ENCODE assay signal across 8 mouse cellular contexts in genomic region chr2:20722165-20722991, GRCm38 (mm10).
DNase-seq lines count a peak whose midpoint lies in the region; ATAC-seq and TF ChIP-seq lines count a peak whose summit lies in the region.

No protein-coding gene starts in this region.

- 19% methylated on average over 15 of the region's 15 CpGs for WGBS in forebrain, postnatal 0 days
- 15% methylated on average over 15 of the region's 15 CpGs for WGBS in intestine, embryonic 15.5 days

- peak overlapping the region in 2 of 3 experiments; percentile 23 to 35 for H3K4me3 ChIP-seq in CH12.LX (replicated peaks in 1 of 3; ENCODE audit: low read depth in 2 of 3, low read length in 2 of 3, poor library complexity in 1 of 3)
- H3K4me3 ChIP-seq in ES-E14 (ENCODE audit: insufficient read depth in 1 of 2, low read depth in 1 of 2, low read length in 2 of 2, poor library complexity in 1 of 2, severe bottlenecking in 1 of 2): peak overlapping the region in 1 of 2 experiments; percentile 3; a peak in 1 of 4 replicates
- peak overlapping the region; percentile 16; the same call in 1 of the 2 replicates for H3K4me3 ChIP-seq in forebrain, postnatal 0 days (ENCODE audit: low read depth, low read length)
- H3K4me3 ChIP-seq in intestine, embryonic 15.5 days (replicated peaks): peak overlapping the region; percentile 15
- no peak overlapping the region for H3K4me3 ChIP-seq in myocyte

- H3K36me3 ChIP-seq in CH12.LX (replicated peaks in 1 of 2; ENCODE audit: control insufficient read depth in 1 of 2, insufficient read depth in 1 of 2, low read length in 1 of 2): peaks cover 3 to 7% of the 10 kb centered on the region in 2 experiments
- no peaks in the 10 kb centered on the region; the same call in 1 of the 2 replicates for H3K36me3 ChIP-seq in ES-E14 (ENCODE audit: control insufficient read depth, insufficient read depth, low read length, poor library complexity, severe bottlenecking)
- H3K36me3 ChIP-seq in forebrain, postnatal 0 days (ENCODE audit: insufficient read depth): no peaks in the 10 kb centered on the region
- H3K36me3 ChIP-seq in intestine, embryonic 15.5 days: no peaks in the 10 kb centered on the region
- H3K36me3 ChIP-seq in myocyte (ENCODE audit: control insufficient read depth, insufficient read depth): no peaks in the 10 kb centered on the region

- peak overlapping the region; percentile 95 for H3K4me2 ChIP-seq in CH12.LX (ENCODE audit: insufficient read depth, low read depth, poor library complexity, severe bottlenecking)
- H3K4me2 ChIP-seq in forebrain, postnatal 0 days (ENCODE audit: low read depth): peak overlapping the region; percentile 33
- H3K4me2 ChIP-seq in intestine, embryonic 15.5 days (replicated peaks): peak overlapping the region; percentile 49
- H3K4me2 ChIP-seq in myocyte (ENCODE audit: low read depth): peak overlapping the region; percentile 58

- H3K9ac ChIP-seq in CH12.LX (ENCODE audit: insufficient read depth, low read depth) (peak overlapping the region; percentile 82), ES-E14 (ENCODE audit: insufficient read depth, low read depth, low read length, poor library complexity, severe bottlenecking) (no peak overlapping the region)
- H3K9ac ChIP-seq in forebrain, postnatal 0 days: 0 out of 2 replicates have a peak overlapping the region, but pooled peaks have one; percentile 11
- H3K9ac ChIP-seq in intestine, embryonic 15.5 days: peak overlapping the region; percentile 29

- H3K79me2 ChIP-seq in CH12.LX (replicated peaks; ENCODE audit: control insufficient read depth, extremely low read depth, insufficient read depth, poor library complexity, severe bottlenecking): no peaks in the 10 kb centered on the region; the same call in 1 of the 2 replicates
- no peaks in the 10 kb centered on the region for H3K79me2 ChIP-seq in myocyte (ENCODE audit: control insufficient read depth, insufficient read depth)

- DNase-seq in CH12.LX (ENCODE audit: extremely low read depth) (no peak), ES-E14 (ENCODE audit: low read depth, low spot score) (no peak)
- peak; percentile 25 for DNase-seq in forebrain, postnatal 0 days
- no peak for DNase-seq in layer of hippocampus, adult 9-11 months
- no peak for DNase-seq in left cerebral cortex, adult 11 months (ENCODE audit: low spot score)
- DNase-seq in spleen, adult 18-20 months: no peak

- H3K9me3 ChIP-seq in CH12.LX (replicated peaks; ENCODE audit: low read length): no peaks in the 10 kb centered on the region
- H3K9me3 ChIP-seq in ES-E14 (ENCODE audit: control insufficient read depth, insufficient read depth, low read depth, low read length): no peaks in the 10 kb centered on the region
- no peaks in the 10 kb centered on the region for H3K9me3 ChIP-seq in forebrain, postnatal 0 days (ENCODE audit: low read length)
- no peaks in the 10 kb centered on the region for H3K9me3 ChIP-seq in intestine, embryonic 15.5 days

- H3K4me1 ChIP-seq in CH12.LX (ENCODE audit: control insufficient read depth in 1 of 2, insufficient read depth in 2 of 2) (peaks cover 32 to 63% of the 10 kb centered on the region in 2 experiments), ES-E14 (ENCODE audit: control insufficient read depth in 2 of 2, insufficient read depth in 2 of 2, low read length in 2 of 2, poor library complexity in 1 of 2) (peaks cover 26 to 28% of the 10 kb centered on the region in 2 experiments)
- H3K4me1 ChIP-seq in forebrain, postnatal 0 days (ENCODE audit: insufficient read depth): peaks cover 7% of the 10 kb centered on the region; the same call in 1 of the 2 replicates
- peaks cover 23% of the 10 kb centered on the region for H3K4me1 ChIP-seq in intestine, embryonic 15.5 days (replicated peaks)

- peak; percentile 45; the same call in 1 of the 2 replicates for TF ChIP-seq EP300 in CH12.LX (IDR thresholded peaks at IDR 0.05; ENCODE audit: low read length)

- H3K27ac ChIP-seq in CH12.LX (ENCODE audit: insufficient read depth, low read depth): no peak overlapping the region
- peak overlapping the region; percentile 91; the same call in 1 of the 2 replicates for H3K27ac ChIP-seq in ES-E14 (ENCODE audit: insufficient read depth, low read depth, low read length, poor library complexity, severe bottlenecking)
- H3K27ac ChIP-seq in forebrain, postnatal 0 days (ENCODE audit: low read depth, low read length): no peak overlapping the region
- H3K27ac ChIP-seq in intestine, embryonic 15.5 days: peak overlapping the region; percentile 61

- TF ChIP-seq POLR2A in CH12.LX (IDR thresholded peaks at IDR 0.05; ENCODE audit: low read depth, low read length) (no peak), myocyte (IDR thresholded peaks at IDR 0.05; ENCODE audit: insufficient read length, low read depth) (no peak)

- in situ Hi-C loops in CH12.LX (cut with MboI; ENCODE audit: low pct_ligation_motif_present, low pct_unique_long_range_greater_than_20kb, low sequenced_read_pairs) (no loop called here), ES-E14 (cut with MboI; ENCODE audit: low sequenced_read_pairs in 2 of 2, unreplicated experiment in 2 of 2) (no loop called here)

- peak; percentile 56; the same call in 1 of the 2 replicates for ATAC-seq in forebrain, postnatal 0 days
- peak; percentile 8; the same call in 1 of the 2 replicates for ATAC-seq in intestine, embryonic 15.5 days

- H3ac ChIP-seq in myocyte (ENCODE audit: control insufficient read depth, insufficient read length): no peak overlapping the region

- no peak for TF ChIP-seq RAD21 in CH12.LX (IDR thresholded peaks at IDR 0.05; ENCODE audit: low read depth, low read length)

- H3K27me3 ChIP-seq in CH12.LX (replicated peaks) (no peaks in the 10 kb centered on the region), myocyte (ENCODE audit: control insufficient read depth, insufficient read depth, insufficient read length) (no peaks in the 10 kb centered on the region)
- H3K27me3 ChIP-seq in forebrain, postnatal 0 days (ENCODE audit: insufficient read depth, low read length): no peaks in the 10 kb centered on the region
- no peaks in the 10 kb centered on the region for H3K27me3 ChIP-seq in intestine, embryonic 15.5 days (replicated peaks)

- dilution Hi-C loops in CH12.LX (cut with MboI; ENCODE audit: extremely low pct_ligation_motif_present, extremely low pct_unique_long_range_greater_than_20kb, low sequenced_read_pairs): no loop called here

- TF ChIP-seq CTCF in CH12.LX (conservative IDR thresholded peaks at IDR 0.05 in 1 of 2, IDR thresholded peaks at IDR 0.05 in 1 of 2; ENCODE audit: low read depth in 2 of 2, low read length in 2 of 2): no peak
- no peak for TF ChIP-seq CTCF in forebrain, postnatal 0 days (IDR thresholded peaks at IDR 0.05; ENCODE audit: low read depth)

TF ChIP-seq in CH12.LX, 34 proteins besides CTCF, POLR2A, EP300 and RAD21 (continues in another document):
- no peak for TF ChIP-seq MAFK (IDR thresholded peaks at IDR 0.05; ENCODE audit: insufficient replicate concordance, low read length)
- TF ChIP-seq BHLHE40 (IDR thresholded peaks at IDR 0.05; ENCODE audit: low read depth, low read length): 0 out of 2 replicates have a peak, but pooled peaks have one; percentile 34
- no peak for TF ChIP-seq RCOR1 (conservative IDR thresholded peaks at IDR 0.05; ENCODE audit: low read depth, low read length)
- no peak for TF ChIP-seq POLR2AphosphoS2 (IDR thresholded peaks at IDR 0.05; ENCODE audit: low read depth, low read length)
- TF ChIP-seq ZC3H11A (IDR thresholded peaks at IDR 0.05; ENCODE audit: low read depth, low read length): no peak
- no peak for TF ChIP-seq JUND (conservative IDR thresholded peaks at IDR 0.05; ENCODE audit: low read depth, low read length)
- no peak for TF ChIP-seq JUN (IDR thresholded peaks at IDR 0.05; ENCODE audit: insufficient read depth, low read depth, low read length)
- no peak for TF ChIP-seq MYC (IDR thresholded peaks at IDR 0.05; ENCODE audit: low read depth, low read length)
- TF ChIP-seq HCFC1 (IDR thresholded peaks at IDR 0.05; ENCODE audit: low read depth, low read length): no peak
- TF ChIP-seq PAX5 (IDR thresholded peaks at IDR 0.05; ENCODE audit: low read length): no peak
- no peak for TF ChIP-seq TCF12 (IDR thresholded peaks at IDR 0.05; ENCODE audit: low read depth, low read length)

TF ChIP-seq in ES-E14, 5 proteins besides CTCF, POLR2A, EP300 and RAD21:
- TF ChIP-seq ZC3H11A (IDR thresholded peaks at IDR 0.05; ENCODE audit: borderline replicate concordance, low read depth, low read length) (no peak), CHD2 (IDR thresholded peaks at IDR 0.05; ENCODE audit: low read depth, low read length) (no peak), HCFC1 (IDR thresholded peaks at IDR 0.05; ENCODE audit: borderline replicate concordance, insufficient read depth, low read length) (no peak), ZNF384 (IDR thresholded peaks at IDR 0.05; ENCODE audit: low read depth, low read length) (no peak), MAFK (IDR thresholded peaks at IDR 0.05; ENCODE audit: insufficient read depth, low read depth, low read length) (no peak)

TF ChIP-seq in myocyte, 11 proteins besides CTCF, POLR2A, EP300 and RAD21:
- no peak for TF ChIP-seq CEBPB (IDR thresholded peaks at IDR 0.05; ENCODE audit: insufficient read depth, poor library complexity, severe bottlenecking)
- no peak for TF ChIP-seq TCF3 (IDR thresholded peaks at IDR 0.05; ENCODE audit: insufficient read length, low read depth)
- no peak for TF ChIP-seq POLR2AphosphoS2 (IDR thresholded peaks at IDR 0.05; ENCODE audit: insufficient read length, low read depth)
- no peak for TF ChIP-seq E2F4 (IDR thresholded peaks at IDR 0.05; ENCODE audit: insufficient read depth)
- TF ChIP-seq USF1 (IDR thresholded peaks at IDR 0.05; ENCODE audit: low read depth): no peak
- TF ChIP-seq MYOD1 (IDR thresholded peaks at IDR 0.05; ENCODE audit: control insufficient read depth in 1 of 3, insufficient read length in 2 of 3, low read depth in 2 of 3): no peak
- no peak for TF ChIP-seq MAX (IDR thresholded peaks at IDR 0.05; ENCODE audit: low read depth)
- no peak for TF ChIP-seq REST (IDR thresholded peaks at IDR 0.05; ENCODE audit: insufficient read depth, insufficient read length)
- TF ChIP-seq MYOG (IDR thresholded peaks at IDR 0.05; ENCODE audit: control insufficient read depth in 1 of 3, insufficient read depth in 1 of 3, insufficient read length in 2 of 3, low read depth in 2 of 3): no peak
- TF ChIP-seq SRF (IDR thresholded peaks at IDR 0.05; ENCODE audit: control insufficient read depth, insufficient read length, low read depth): no peak
- no peak for TF ChIP-seq TCF12 (IDR thresholded peaks at IDR 0.05; ENCODE audit: insufficient read depth, poor library complexity, severe bottlenecking)

Comparison
In these comparisons a context has a peak if more than half of its experiments do, and no peak if none do; other contexts are left out.
1. H3K27ac ChIP-seq: peak in ES-E14 (single experiment) and intestine, embryonic 15.5 days (single experiment); none in CH12.LX (single experiment) and forebrain, postnatal 0 days (single experiment).
2. H3K4me2 ChIP-seq: peak in every context shown above with its lines; median percentile 95 in CH12.LX; 58 in myocyte; 49 in intestine, embryonic 15.5 days; 33 in forebrain, postnatal 0 days.